Mouse (Mus musculus): ENCODE data around the gene Smpd3.
A peak's percentile ranks its signal among the peaks of the same experiment; 100 is the strongest.

Gene Smpd3

DNA sequence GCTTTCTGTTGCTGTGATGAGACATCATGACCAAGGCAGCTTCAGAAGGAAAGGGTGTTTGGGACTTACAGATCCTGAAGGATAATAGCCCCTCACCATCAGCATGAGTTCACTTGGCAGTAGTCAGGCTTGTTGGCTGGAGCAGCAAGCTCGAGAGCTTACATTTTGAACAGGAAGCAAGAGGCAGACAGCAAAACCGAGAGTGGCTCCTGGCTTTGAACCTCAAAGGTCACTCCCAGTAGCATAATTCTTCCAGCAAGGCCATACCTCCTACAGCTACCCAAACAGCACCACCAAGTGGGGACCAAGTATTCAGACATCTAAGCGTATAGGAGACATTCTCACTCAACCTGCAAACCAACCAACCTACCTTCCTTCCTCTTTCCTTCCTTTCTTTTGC, 105.0 kb downstream of the Smpd3 start:
- no peak for DNase-seq (ENCODE audit: low spot score in 2 of 2)

DNA sequence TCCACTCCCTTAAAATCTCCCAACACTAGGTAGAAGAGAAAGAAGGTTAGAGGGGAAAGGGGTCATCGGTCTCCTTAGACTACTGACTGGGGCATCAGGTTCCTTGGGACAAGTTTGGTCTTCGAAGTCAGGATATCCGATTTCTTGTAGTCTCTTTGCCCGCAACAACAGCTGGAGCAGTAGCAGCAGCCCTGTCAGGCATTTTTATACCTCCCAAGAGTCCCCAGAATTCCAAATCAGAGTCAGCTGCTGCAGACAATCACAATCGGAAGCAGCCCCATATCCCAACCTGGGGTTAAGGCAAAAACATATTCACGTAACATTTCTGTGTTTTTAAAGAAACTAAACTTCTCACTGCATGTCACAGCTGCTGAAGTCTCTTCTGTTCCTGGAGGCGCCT, 106.3 kb downstream of the Smpd3 start:
- DNase-seq (ENCODE audit: low spot score in 2 of 2), result no peak

GRCm38 (mm10) chr8:106226589-106226988, 111.2 kb downstream of the Smpd3 start:
- peak; percentile 49 to 64 for DNase-seq (ENCODE audit: low spot score in 2 of 2)

GRCm38 (mm10) chr8:106219620-106220019, 118.2 kb downstream of the Smpd3 start:
- no peak for DNase-seq (ENCODE audit: low spot score in 2 of 2)

DNA sequence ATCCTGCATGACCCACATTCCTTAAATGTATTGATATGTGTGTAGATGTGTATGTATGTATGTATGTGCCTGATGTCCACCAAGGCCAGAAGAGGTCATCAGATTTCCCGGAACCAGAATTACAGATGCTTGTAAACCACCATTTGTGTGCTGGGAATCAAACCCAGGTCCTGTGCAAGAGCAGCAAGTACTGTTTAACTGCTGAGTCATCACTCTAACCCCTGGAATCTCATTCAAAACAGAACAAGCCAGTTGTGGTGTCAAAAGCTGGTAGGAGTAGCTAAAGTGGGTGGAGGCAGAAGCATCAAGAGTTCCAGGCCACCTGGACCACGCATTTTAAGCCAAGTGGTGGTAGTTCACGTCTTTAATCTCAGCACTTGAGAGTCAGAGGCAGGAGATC, 123.8 kb downstream of the Smpd3 start:
- no peak for DNase-seq (ENCODE audit: low spot score in 2 of 2)

- no peak for DNase-seq (ENCODE audit: low spot score in 2 of 2)
Observed at GRCm38 (mm10) chr8:106211421-106211820, 126.4 kb downstream of the Smpd3 start.

DNA sequence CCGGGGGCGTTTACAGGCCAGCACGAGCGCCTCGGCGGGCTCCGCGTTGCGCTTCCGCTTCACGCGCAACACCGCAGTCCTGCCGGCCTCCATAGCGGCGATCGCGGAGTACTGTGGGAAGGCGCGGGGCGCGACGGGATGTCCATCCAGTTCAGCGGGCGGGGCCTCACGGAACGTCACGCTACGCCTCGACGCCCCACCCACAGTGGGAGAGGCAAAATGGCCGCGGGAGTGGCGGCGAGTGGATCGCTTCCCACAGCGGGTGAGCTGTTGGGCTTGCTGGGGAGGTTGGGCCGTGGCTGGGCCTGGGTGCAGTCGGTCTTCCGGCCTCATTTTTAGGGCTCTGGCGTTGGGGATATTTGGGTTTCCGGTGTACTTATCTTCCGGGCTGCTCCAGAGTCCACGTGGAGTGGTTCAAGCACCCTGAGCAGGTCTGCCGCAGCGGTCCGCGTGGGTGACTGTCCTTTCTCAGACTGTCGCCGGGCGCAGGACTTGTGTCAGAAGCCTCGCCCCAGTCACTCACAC, 126.9 kb downstream of the Smpd3 start, which contains the start of the genes Slc7a6os and Prmt7:
TSS of gene Slc7a6os (minus strand) at position 115 of the 525 bp plus-strand sequence.
TSS of gene Prmt7 (plus strand) at position 116 of the 525 bp plus-strand sequence.
- DNase-seq (ENCODE audit: low spot score in 2 of 2), result peak; percentile 97

GRCm38 (mm10) chr8:106210035-106210731, 127.6 kb downstream of the Smpd3 start:
- DNase-seq (ENCODE audit: low spot score in 2 of 2), result peak; percentile 66 to 69

All from right cerebral cortex, postnatal 10 days (tissue).